Mouse (Mus musculus) lung, adult 2 months (tissue): ENCODE data around the gene Tmem132e. TPM values are rescaled to one million over a fixed set of nuclear protein-coding genes. Genes with fewer than 3 reads are reported as not detected.

Experiments
- DNase-seq: peaks from one replicate; pipeline ENCODE4 v3.0.0; 2022
- H3K4me1 ChIP-seq: fragments of 200-500 bp; 2 replicates; pipeline ENCODE4 v1.6.1; 2011; ENCODE audit warnings: low read length; ENCODE audit not compliant: control insufficient read depth, insufficient read depth
- H3K4me3 ChIP-seq: fragments of 200-500 bp; replicated peaks from 2 replicates; pipeline ENCODE3; 2011; ENCODE audit warnings: low read depth, mild to moderate bottlenecking, control low read depth, low read length; ENCODE audit errors: extremely low read depth
- CTCF ChIP-seq: fragments of 200-500 bp; IDR thresholded peaks from 2 replicates; pipeline ENCODE4 v1.5.1; 2011; ENCODE audit warnings: mild to moderate bottlenecking, low read length, control low read depth; ENCODE audit not compliant: insufficient read depth
- POLR2A ChIP-seq: fragments of 200-500 bp; IDR thresholded peaks from 2 replicates; pipeline ENCODE4 v1.6.1; 2011; ENCODE audit warnings: low read depth, mild to moderate bottlenecking, control low read depth, low read length, borderline replicate concordance; ENCODE audit errors: extremely low read depth
- WGBS: fragments of 180-500 bp; shearing (Covaris S2); methylation state at CpG from one replicate; pipeline ENCODE4 v1.1.7; 2018; 5-methylcytosine and 5-hydroxymethylcytosine counted together
- polyA plus RNA-seq: library from polyadenylated mRNA; depleted of rRNA; stranded (reverse); fragments of >200 nt; gene quantifications from 2 replicates; pipeline ENCODE4 v1.2.3, GENCODE M21; 2012

Tmem132e gene
- polyA plus RNA-seq, 1 experiment: 0.22 TPM

GRCm38 (mm10) chr11:82423521-82423920 lies 34.8 kb downstream of the Tmem132e start:
- TF ChIP-seq POLR2A (no peak), CTCF (no peak)
- DNase-seq: no peak
- no peak overlapping the region for H3K4me3 ChIP-seq
- 41% methylated on average over 4 of the region's 4 CpGs for WGBS
- H3K4me1 ChIP-seq: no peaks in the 10 kb centered on the region

- WGBS: 30% methylated on average over 4 of the region's 4 CpGs
- TF ChIP-seq POLR2A (no peak), CTCF (no peak)
- Histone ChIP-seq H3K4me1 (no peaks in the 10 kb centered on the region), H3K4me3 (no peak overlapping the region)
- no peak for DNase-seq
These were observed 40.1 kb downstream of the Tmem132e start for GRCm38 (mm10) chr11:82428801-82429200.

- Histone ChIP-seq H3K4me3 (no peak overlapping the region), H3K4me1 (no peaks in the 10 kb centered on the region)
- DNase-seq: no peak
- TF ChIP-seq POLR2A (no peak), CTCF (no peak)
- WGBS: 2% methylated on average over 62 of the region's 62 CpGs
These were observed 45.6 kb downstream of the Tmem132e start for GRCm38 (mm10) chr11:82434091-82434831.

DNA sequence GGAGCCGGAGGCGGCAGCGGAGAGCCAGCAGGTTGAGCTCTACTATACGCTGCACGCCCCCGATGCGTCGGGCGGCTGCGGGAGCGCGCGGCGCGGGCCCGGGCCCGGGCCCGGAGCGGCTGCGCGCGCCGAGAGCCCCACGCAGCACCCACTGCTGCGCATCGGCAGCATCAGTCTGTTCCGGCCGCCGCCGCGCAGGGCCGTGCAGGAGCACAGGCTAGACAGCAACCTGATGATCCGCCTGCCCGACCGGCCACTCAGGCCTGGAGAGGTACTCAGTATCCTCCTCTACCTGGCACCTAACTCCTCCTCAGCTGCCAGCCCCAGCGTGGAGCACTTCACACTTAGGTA lies 46.1 kb downstream of the Tmem132e start:
- DNase-seq: no peak
- TF ChIP-seq POLR2A: no peak
- TF ChIP-seq CTCF: no peak
- WGBS: 4% methylated on average over 36 of the region's 36 CpGs
- H3K4me1 ChIP-seq: no peaks in the 10 kb centered on the region
- no peak overlapping the region for H3K4me3 ChIP-seq

DNA sequence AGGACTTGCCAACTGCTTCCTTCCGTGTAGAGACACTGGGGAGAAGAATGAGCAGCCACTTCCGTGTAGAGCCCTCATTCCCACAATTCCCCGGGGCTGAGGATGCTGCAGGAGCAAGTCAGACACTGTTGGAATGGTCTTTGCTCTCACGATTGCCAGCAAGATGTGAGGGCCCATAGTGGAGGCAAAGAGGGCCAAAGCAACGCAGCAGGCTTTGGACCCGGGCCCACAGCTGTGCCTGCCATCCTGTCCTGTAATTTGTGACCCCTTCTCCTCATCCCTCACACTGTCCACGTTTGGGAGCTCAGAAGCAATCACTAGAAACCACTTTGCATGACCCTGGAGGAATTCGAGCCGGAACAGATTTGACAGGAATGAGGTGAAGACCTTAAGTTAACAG lies 59.8 kb downstream of the Tmem132e start:
- WGBS: 43% methylated on average over 9 of the region's 9 CpGs
- TF ChIP-seq CTCF: no peak
- TF ChIP-seq POLR2A: no peak
- Histone ChIP-seq H3K4me3 (no peak overlapping the region), H3K4me1 (no peaks in the 10 kb centered on the region)
- no peak for DNase-seq

- no peaks in the 10 kb centered on the region for H3K4me1 ChIP-seq
- DNase-seq: no peak
- TF ChIP-seq POLR2A: no peak
- no peak for TF ChIP-seq CTCF
- no peak overlapping the region for H3K4me3 ChIP-seq
- 64% methylated on average over 5 of the region's 5 CpGs for WGBS
These were observed 63.8 kb downstream of the Tmem132e start for GRCm38 (mm10) chr11:82452516-82452915.

DNA sequence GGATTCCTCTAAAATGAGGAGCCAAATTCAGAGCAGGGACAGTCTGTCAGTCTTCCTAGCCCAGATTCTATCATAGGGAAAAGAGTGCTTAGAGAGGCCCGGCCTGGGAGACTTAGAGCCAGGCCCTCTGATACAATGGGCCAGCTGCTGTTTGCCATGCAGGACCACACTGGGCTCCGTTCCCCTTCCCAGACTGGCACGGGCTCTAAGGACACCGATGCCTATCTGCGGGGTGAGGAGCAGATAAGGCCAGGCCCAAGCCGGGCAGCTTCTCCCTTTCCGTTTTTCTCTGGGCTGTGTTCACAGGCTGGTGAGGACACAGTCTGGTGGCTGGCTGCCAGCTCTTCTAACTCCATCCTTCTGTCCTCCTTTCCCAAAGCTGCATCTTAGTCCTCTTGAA lies 64.5 kb downstream of the Tmem132e start:
- Histone ChIP-seq H3K4me1 (no peaks in the 10 kb centered on the region), H3K4me3 (no peak overlapping the region)
- 62% methylated on average over 7 of the region's 7 CpGs for WGBS
- DNase-seq: no peak
- no peak for TF ChIP-seq POLR2A
- no peak for TF ChIP-seq CTCF

DNA sequence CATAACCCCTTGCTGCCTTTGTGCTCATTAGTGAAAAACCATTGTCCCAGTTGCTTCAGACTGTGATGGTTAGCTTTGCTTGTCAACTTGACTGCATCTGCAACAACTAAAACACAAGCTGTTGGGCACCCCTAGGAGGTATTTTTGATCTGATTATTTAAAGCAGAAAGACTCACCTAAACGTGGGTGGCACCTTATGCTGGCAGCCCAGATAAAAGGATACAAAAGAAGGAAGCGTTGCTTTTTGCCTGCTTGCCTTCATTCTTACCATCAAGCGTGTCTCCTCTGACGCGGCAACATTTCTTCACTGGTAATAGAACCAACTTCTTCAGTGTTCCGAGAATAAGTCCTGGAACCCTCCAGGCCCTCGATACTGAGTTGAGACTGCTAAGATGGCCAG lies 72.6 kb downstream of the Tmem132e start:
- TF ChIP-seq POLR2A (no peak), CTCF (no peak)
- no peaks in the 10 kb centered on the region for H3K4me1 ChIP-seq
- DNase-seq: no peak
- 79% methylated on average over 7 of the region's 7 CpGs for WGBS
- no peak overlapping the region for H3K4me3 ChIP-seq

- 86% methylated on average over 9 of the region's 9 CpGs for WGBS
- Histone ChIP-seq H3K4me3 (no peak overlapping the region), H3K4me1 (no peaks in the 10 kb centered on the region)
- DNase-seq: no peak
- TF ChIP-seq POLR2A (no peak), CTCF (no peak)
These were observed 76.8 kb downstream of the Tmem132e start for GRCm38 (mm10) chr11:82465536-82465935.

GRCm38 (mm10) chr11:82467218-82467617 lies 78.5 kb downstream of the Tmem132e start:
- no peak for DNase-seq
- TF ChIP-seq CTCF (no peak), POLR2A (no peak)
- WGBS: 68% methylated on average over 7 of the region's 7 CpGs

More at GRCm38 (mm10) chr11:82467218-82467617, 78.5 kb downstream of the Tmem132e start:
- H3K4me1 ChIP-seq: no peaks in the 10 kb centered on the region
- H3K4me3 ChIP-seq: no peak overlapping the region
